Mouse (Mus musculus) ovary, adult 2 months (tissue): ENCODE measurements around the gene Kctd19. TPM values are rescaled to one million over a fixed set of nuclear protein-coding genes. Genes with fewer than 3 reads are reported as not detected.

Experiments
- polyA plus RNA-seq: library from polyadenylated mRNA; depleted of rRNA; stranded (reverse); fragments of >200 nt; gene quantifications from 2 replicates; pipeline ENCODE4 v1.2.3, GENCODE M21; 2012; rRNA removed

Kctd19 gene
- polyA plus RNA-seq: 0.06 and 0.08 TPM in 2 replicates

DNA sequence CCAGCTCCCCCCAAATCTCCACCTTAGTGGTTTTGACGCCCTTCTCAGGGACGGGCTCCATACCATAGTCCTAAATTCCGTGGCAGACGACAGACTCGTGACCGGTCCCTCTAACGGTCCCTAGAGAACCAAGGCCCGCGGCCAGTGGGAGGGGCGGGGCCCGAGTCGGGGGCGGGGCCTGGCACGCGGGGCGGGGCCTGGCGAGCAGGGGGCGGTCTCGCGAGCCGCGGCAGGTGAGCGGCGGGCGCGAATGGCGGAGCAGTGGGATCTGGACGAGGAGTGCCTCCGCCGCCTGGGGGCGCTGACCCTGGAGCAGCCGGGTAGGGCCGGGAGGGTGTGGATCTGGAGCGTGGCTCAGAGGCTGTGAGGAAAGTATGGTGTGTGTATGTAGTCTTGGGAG lies at the start of gene Kctd19, which contains the start of gene Lrrc36:
Gene Kctd19 (minus strand): TSS at position 112 of the 400 bp plus-strand sequence.
Gene Lrrc36 (plus strand): TSS at position 181 of the 400 bp plus-strand sequence.

GRCm38 (mm10) chr8:105373032-105373431 lies 40.3 kb downstream of the Kctd19 start, which contains the start of gene Plekhg4:
Gene Plekhg4 (plus strand): TSS chr8:105373274.

GRCm38 (mm10) chr8:105348450-105349095 lies 64.7 kb downstream of the Kctd19 start, which contains the start of gene Slc9a5:
Gene Slc9a5 (plus strand): TSS chr8:105348843.

GRCm38 (mm10) chr8:105347428-105348221 lies 65.7 kb downstream of the Kctd19 start, which contains the start of gene Fhod1:
Gene Fhod1 (minus strand): TSS chr8:105347953.

Other genes with a start within 250 kb of the Kctd19 start
- gene Cbfb, start 242.8 kb downstream of the Kctd19 start, polyA plus RNA-seq: 10.4 and 10.6 TPM in 2 replicates
- 32.2 and 33.0 TPM in 2 replicates for gene D230025D16Rik, start 188.4 kb downstream of the Kctd19 start, polyA plus RNA-seq
- gene B3gnt9, start 158.3 kb downstream of the Kctd19 start, polyA plus RNA-seq: 49.7 and 92.5 TPM in 2 replicates
- 24.8 and 29.8 TPM in 2 replicates for gene Tradd, start 148.9 kb downstream of the Kctd19 start, polyA plus RNA-seq
- 14.3 and 16.9 TPM in 2 replicates for gene Fbxl8, start 148.9 kb downstream of the Kctd19 start, polyA plus RNA-seq
- gene Hsf4, start 143.7 kb downstream of the Kctd19 start, polyA plus RNA-seq: 2.3 and 2.4 TPM in 2 replicates
- 2.5 and 3.0 TPM in 2 replicates for gene Nol3, start 137.4 kb downstream of the Kctd19 start, polyA plus RNA-seq
- 16.1 and 18.2 TPM in 2 replicates for gene 4931428F04Rik, start 123.6 kb downstream of the Kctd19 start, polyA plus RNA-seq
- 67.0 and 69.6 TPM in 2 replicates for gene Exoc3l, start 117.4 kb downstream of the Kctd19 start, polyA plus RNA-seq
- 160 and 176 TPM in 2 replicates for gene E2f4, start 115.8 kb downstream of the Kctd19 start, polyA plus RNA-seq
- gene Elmo3, start 107.9 kb downstream of the Kctd19 start, polyA plus RNA-seq: 30.6 and 31.0 TPM in 2 replicates
- 8.0 and 9.1 TPM in 2 replicates for gene Lrrc29, start 87.2 kb downstream of the Kctd19 start, polyA plus RNA-seq
- gene Tmem208, start 87.1 kb downstream of the Kctd19 start, polyA plus RNA-seq: 106 and 112 TPM in 2 replicates
- gene Fhod1, start 65.5 kb downstream of the Kctd19 start, polyA plus RNA-seq: 22.3 TPM in 2 replicates
- 6.2 and 6.8 TPM in 2 replicates for gene Slc9a5, start 64.7 kb downstream of the Kctd19 start, polyA plus RNA-seq
- gene Plekhg4, start 40.2 kb downstream of the Kctd19 start, polyA plus RNA-seq: 61.3 and 98.2 TPM in 2 replicates
- gene Lrrc36, start 69 bp upstream of the Kctd19 start, polyA plus RNA-seq: 4.7 TPM in 2 replicates
- gene Tppp3, start 58.0 kb upstream of the Kctd19 start, polyA plus RNA-seq: 157 and 231 TPM in 2 replicates
- 132 TPM in 2 replicates for gene Zdhhc1, start 83.4 kb upstream of the Kctd19 start, polyA plus RNA-seq
- gene Hsd11b2, start 105.3 kb upstream of the Kctd19 start, polyA plus RNA-seq: 119 and 169 TPM in 2 replicates
- 106 and 114 TPM in 2 replicates for gene Atp6v0d1, start 152.5 kb upstream of the Kctd19 start, polyA plus RNA-seq
- gene Ripor1, start 191.8 kb upstream of the Kctd19 start, polyA plus RNA-seq: 25.2 and 32.3 TPM in 2 replicates
- 17.0 and 20.3 TPM in 2 replicates for gene Ctcf, start 223.1 kb upstream of the Kctd19 start, polyA plus RNA-seq
- 1.0 and 2.0 TPM in 2 replicates for gene Agrp, start 223.9 kb upstream of the Kctd19 start, polyA plus RNA-seq